Mouse (Mus musculus) cerebellum, adult 2 months (tissue): ENCODE data around the gene Slc39a13.

ENCODE experiments used
- CTCF ChIP-seq: fragments of 200-500 bp; IDR thresholded peaks from 2 replicates; pipeline ENCODE4 v1.5.1; 2011; ENCODE audit warnings: low read depth, mild to moderate bottlenecking, control low read depth, low read length, moderate library complexity, borderline replicate concordance; ENCODE audit not compliant: insufficient read depth
- POLR2A ChIP-seq: fragments of 200-500 bp; IDR thresholded peaks from 2 replicates; pipeline ENCODE4 v1.6.1; 2011; ENCODE audit warnings: low read length, control low read depth, borderline replicate concordance; ENCODE audit not compliant: insufficient read depth

DNA sequence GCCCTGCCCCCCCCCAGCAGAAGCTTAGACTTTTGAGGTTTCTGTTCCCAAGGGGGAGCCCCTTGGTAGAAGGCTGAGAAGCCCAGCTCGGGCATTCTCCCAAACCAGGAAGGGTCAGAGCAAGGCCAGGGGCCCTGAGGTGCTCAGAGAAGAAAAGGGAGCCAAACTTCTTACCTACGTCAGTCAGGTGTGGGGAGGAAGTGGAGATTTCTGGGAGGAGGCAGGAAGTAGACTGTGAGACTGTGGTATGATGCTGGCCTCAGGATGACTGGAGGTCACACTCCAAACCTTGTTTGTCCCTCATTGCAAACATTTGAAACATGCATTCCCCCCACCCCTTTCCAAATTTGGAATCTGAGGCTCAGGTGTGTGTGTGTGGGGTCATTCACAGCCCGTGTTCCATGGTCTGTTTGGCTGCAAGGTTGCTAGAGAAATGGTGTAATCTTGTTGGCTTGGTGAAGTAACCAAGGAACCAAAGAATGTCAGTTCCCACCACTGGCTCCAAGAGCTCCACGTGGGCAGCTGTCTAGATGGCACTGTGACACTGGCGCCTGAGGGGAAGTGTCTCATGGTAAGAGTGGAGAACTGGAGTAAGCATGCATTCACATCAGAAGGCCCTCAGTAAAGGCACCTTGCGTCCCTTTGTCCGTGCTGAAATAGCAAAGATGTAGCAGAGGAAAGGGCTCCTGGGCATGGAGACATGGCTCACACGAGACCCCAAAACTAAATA, 10.7 kb upstream of the Slc39a13 start:
- TF ChIP-seq CTCF (no peak), POLR2A (no peak)
